Mouse (Mus musculus) T-helper 17 cell (primary cell): ENCODE measurements around the gene Selenoo.

ENCODE experiments used
- in situ Hi-C, 2 experiments: fragments of 300-600 bp; cut with MboI, MseI; formaldehyde crosslinking; loops; 1 replicate in 1 of 2; 2 replicates in 1 of 2; pipeline ENCODE4 v1.15.1; 2025; ENCODE audit warnings: high pct_unique_total_duplicates in 2 of 2

Gene Selenoo

GRCm38 (mm10) chr15:89148496-89149270 is 59.8 kb downstream of the Selenoo start:
- in situ Hi-C loops: no loop called here

- in situ Hi-C loops: no loop called here
Measured at GRCm38 (mm10) chr15:89149271-89150040, 60.6 kb downstream of the Selenoo start, which contains the start of gene Mapk11. Mapk11 (minus strand) TSS chr15:89149628.
